Mouse (Mus musculus) adipocyte (in vitro differentiated cells): ENCODE data around the gene Kctd11.
A peak's percentile ranks its signal among the peaks of the same experiment; 100 is the strongest.
"Not testable (repeated sequence)": the region's sequence is repeated elsewhere in the genome, so short reads cannot be mapped to it uniquely, and the experiment has no call there.

Source experiments
- DNase-seq: peaks from one replicate; pipeline ENCODE4 v3.0.0-alpha.2; 2016; ENCODE audit warnings: low spot score

Gene Kctd11

GRCm38 (mm10) chr11:69880853-69881603 lies at the start of gene Kctd11:
Kctd11 (minus strand) TSS chr11:69881406.
- peak; percentile 64 for DNase-seq

GRCm38 (mm10) chr11:69930176-69930575 lies 49.0 kb upstream of the Kctd11 start:
- not testable (repeated sequence) for DNase-seq

DNA sequence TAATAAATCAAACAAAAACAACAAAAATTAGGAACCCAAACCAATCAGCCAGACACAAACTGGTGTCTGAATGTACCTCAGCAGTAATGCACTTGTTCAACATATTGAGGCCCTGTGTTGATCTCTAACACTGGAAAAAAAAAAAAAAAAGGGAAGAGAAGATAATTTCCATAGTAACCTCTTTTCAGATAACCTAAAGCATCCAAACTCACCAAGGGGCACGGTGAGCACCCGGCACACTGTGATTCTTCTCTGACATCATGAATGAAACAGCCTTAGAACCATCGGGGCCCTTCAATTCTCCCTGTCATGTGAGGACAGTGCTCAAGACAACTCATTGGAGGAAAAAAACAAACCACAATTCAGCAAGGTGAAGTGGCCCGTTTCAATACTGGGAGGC lies 48.5 kb upstream of the Kctd11 start:
- DNase-seq: no peak

GRCm38 (mm10) chr11:69927501-69927900 lies 46.3 kb upstream of the Kctd11 start:
- no peak for DNase-seq

DNA sequence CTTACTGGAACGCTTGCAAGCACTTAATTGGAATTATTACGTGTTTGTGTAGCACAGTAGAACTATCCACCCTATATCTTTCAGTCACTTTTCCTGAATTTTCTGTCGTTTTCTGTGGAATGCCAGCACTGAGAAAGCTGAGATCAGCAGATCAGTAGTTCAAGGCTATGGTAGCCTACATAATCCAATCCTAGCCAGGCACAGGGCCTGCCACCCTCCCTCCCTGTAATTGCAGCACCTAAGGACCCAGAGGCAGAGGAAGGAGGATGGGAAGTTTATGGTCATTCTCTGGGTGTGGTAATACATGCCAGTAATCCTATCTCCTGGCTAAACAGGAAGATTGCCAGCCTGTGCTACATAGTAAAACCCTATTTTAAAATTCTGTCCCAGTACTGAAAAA lies 41.6 kb upstream of the Kctd11 start:
- no peak for DNase-seq

DNA sequence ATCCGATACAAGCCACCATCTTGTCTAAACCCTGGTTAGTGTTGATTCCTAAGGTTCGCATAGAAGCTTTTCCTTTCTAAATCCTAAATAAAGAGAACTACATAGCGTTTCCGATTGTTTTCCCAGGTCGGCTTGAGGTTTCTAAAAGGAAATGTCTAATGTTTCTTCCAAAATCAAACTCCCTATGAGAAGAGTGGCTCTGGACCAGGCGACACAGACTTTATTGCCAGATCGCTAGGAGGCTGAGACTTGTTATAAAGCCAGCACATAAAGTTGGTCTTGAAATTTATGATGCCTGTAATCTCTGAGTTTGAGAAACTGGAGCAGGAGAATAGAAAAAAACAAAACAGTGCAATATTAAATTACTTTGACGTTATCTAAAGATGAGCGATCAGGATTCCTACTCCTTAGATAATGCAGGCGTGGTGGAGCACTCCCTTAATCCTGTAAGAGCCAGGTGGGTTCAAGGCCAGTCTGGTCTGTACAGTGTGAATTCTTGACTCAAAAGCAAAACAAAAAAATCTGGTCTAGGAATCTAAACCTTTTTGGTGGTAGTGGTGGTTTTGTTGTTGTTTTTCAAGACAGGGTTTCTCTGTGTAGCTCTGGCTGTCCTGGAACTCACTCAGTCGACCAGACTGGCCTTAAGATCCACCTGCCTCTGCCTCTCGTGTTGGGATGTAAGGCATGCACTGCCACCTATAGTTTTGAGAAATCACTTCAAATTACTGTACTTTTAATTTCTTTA lies 41.0 kb upstream of the Kctd11 start:
- DNase-seq: no peak

- DNase-seq: peak; percentile 100
Measured at GRCm38 (mm10) chr11:69921114-69922011, 40.2 kb upstream of the Kctd11 start, which contains the start of gene Eif5a. Eif5a (minus strand) TSS chr11:69921958.

DNA sequence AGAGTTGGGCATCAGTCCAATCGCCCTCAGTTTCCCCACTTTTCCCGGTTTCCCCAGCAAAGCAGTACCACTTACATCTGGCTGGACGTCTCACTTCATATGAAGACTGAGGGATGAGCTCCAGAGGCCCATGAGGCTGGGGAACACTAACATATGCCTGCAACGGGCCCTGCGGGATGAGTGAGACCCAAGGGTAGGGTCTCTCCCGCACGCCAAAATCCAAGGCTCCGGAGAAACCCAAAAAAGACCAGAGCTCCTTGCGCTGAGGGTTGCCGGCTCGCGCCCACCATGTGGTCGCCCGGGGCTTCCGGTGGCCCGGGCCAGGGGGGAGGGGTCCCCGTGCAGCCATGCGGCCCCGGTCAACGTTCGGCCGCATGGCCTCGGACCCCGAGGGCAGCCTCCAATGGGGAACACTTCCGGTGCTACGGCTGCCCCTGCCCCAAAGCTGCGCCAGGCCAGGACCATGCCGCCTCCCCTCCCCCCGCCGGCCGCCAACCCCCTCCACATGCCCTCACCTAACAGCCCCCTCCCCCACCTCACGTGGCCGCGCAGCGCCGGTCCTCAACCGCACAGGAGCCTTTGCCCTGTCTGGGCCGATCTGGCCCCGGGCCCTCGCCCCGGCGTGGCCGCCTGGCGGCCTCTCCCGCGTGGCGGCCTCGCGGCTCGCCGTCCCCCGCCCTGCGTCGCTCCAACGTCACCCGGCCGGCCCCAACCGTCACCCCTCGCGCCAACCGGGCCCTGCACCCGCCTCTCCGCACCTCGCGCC lies 39.2 kb upstream of the Kctd11 start:
- DNase-seq: peak; percentile 31

GRCm38 (mm10) chr11:69919661-69920265 lies 38.6 kb upstream of the Kctd11 start:
- peak; percentile 87 for DNase-seq

GRCm38 (mm10) chr11:69919053-69919452 lies 37.8 kb upstream of the Kctd11 start:
- no peak for DNase-seq

- no peak for DNase-seq
Measured at GRCm38 (mm10) chr11:69918118-69918517, 36.9 kb upstream of the Kctd11 start.

DNA sequence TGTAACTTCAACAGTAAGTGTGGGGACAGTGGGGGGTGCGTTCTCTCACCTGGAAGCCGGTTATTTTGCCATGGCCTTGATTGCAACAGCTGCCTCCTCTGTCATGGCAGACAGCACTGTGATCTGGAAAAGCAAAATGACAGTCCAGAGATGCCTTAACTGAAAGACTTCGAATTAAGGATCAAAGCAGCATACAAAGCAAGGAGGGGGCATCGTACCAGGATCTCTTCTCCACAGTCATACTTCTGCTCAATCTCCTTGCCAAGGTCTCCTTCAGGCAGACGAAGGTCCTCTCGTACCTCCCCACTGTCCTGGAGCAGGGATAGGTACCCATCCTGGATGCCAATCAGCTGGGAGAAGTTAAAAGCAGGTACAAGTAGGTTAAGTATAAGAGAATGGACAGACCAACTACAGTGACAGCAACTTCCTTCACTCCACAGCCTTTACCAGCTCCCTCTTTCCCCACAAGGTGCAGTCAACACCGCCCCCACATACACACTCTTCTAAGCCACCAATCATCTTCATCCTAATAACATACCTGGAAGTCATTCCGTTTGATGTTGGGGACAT lies 36.3 kb upstream of the Kctd11 start:
- no peak for DNase-seq

DNA sequence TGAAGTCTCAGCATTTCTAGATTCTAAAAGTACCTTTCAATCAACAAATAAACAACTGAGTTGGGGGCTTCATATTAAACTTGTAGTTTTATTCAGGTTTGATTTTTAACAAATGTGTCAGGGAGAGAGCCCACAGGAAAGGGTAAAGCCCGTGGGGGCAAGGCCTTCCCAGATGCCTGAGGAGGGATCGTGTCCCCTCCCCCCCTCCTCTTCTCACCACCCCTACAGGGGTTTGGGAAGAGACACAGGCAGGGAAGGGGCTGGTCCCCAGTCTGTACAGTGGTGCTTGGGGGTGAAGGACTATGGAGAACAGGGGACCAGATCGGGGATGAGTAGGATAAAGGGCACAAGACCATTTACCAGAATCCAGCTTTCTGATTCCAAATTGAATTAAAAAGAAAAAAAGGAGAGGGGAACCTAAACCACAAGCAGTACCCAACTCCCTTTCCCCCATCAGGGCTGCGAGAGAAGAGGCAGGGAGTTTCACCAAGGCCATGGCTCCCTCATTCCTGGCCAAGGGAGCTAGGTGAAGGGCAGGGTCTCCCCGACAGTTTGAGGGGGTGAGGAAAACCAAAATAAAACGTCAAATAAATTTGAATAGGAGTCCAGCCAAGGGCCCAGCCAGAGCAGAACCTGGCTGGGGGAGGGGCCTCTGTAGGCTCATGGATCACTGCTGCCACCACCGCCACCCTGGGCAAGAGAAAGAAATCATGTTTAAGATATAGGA lies 35.6 kb upstream of the Kctd11 start:
- DNase-seq: not testable (repeated sequence)

DNA sequence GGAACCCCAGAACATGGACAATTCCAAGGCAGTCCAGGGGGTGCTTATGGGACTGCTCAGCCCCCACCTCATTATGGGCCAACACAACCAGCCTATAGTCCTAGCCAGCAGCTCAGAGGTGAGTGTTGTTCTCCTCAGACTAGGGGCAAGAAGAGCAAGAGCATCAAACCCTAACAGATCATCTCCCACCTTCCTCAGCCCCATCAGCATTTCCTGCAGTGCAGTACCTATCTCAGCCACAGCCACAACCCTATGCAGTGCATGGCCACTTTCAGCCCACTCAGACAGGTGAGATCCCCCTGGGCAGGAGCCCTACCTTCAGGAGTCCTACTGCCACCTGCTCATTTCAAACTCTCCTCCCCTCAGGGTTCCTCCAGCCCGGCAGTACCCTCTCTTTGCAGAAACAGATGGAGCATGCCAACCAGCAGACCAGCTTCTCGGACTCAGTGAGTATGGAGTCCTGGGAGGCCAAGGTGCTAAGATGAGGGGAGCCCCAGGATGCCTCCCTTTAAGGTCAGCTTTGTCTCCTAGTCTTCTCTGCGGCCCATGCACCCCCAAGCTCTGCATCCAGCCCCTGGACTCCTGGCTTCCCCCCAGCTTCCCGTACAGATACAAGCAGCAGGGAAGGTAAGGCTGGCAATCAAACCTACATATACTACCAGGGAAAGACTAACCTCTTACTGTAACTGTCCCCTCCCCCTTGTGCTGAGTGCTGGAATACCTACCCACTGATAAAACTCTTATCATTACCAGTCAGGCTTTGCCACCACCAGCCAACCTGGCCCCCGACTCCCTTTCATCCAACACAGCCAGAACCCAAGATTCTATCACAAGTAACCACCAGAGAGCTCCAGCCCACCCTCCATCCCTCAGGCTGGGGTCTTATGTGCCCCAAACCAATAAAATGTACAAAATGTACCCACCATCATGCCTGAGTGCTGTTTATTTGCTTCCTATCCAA lies 34.7 kb upstream of the Kctd11 start:
- DNase-seq: no peak

- DNase-seq: no peak
Measured at GRCm38 (mm10) chr11:69914917-69915430, 33.8 kb upstream of the Kctd11 start.

GRCm38 (mm10) chr11:69914372-69914764 lies 33.2 kb upstream of the Kctd11 start:
- peak; percentile 69 for DNase-seq

DNA sequence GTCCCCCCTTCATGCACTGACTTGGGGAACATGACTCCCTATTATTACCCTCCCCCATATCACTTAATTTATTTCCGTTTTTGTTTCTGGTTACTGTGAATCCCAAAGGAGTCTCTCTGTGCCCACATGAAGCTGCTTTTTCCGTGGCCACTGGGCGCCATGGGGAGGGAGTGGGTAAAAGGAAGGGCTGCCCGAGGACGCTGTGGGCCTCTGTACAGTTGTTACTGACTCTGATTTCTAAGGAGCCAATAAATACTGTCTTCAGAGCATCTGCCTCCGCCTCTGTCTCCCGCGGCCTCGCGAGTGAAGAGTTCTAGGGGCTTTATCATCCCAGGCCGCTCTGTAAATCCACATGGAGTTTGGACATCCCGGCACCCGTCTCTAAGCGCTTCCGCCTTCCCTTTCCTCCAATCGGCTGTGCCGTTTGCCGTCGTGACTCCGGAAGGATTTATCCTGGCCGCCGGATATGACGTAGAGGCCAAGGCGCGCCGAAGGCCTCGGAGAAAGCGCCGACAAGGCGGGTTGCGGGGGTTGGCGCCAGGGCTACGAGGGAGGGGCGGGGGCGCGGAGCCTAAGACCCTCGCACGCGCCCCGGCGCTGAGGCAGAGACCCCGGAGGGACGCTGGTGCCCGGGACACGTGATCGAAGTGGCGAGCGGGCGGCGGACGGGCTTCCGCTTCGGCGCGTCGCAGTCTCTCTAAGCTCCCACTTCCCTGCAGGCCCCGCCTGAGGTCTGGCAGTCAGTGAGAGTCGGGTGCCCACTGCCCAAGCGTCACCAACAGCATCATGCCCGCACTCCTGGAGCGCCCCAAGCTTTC lies 32.6 kb upstream of the Kctd11 start, which contains the start of gene Gps2:
Gps2 (plus strand) TSS at position 335 of the 818 bp plus-strand sequence.
- DNase-seq: peak; percentile 95
